ENCODE assay signal across 14 mouse cellular contexts in the genomic region with DNA sequence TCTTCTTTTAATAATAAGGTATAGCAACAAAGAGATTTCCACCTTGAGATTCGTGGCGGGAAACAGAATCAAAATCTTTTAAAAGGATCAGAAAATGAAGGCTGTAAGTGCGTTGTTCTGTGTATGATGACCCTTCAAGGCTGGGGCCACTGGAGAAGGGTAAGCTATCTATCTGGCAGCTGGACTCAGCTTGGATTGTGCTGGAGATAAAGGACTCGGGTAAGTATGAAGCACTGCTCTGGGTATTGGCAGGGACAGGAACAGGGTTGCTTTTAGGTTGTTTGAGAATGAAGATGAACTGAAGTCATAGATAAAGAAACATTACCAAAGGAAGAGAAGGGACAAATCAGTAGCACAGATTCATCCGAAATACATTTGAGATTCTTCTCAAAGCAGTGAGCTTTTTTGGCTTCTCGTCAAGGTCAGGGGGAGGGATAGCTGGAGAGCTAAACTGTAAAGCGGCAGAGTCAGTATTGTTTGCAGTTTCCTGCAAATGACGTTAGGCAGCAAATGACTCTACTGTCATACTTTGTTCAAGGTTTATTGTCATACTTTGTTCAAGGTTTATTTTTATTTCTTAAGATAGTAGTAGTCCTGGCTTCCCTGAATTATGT. TPM values are rescaled to one million over a fixed set of nuclear protein-coding genes. Genes with fewer than 3 reads are reported as not detected.
DNase-seq lines count a peak whose midpoint lies in the region; ATAC-seq and TF ChIP-seq lines count a peak whose summit lies in the region.
"Had no signal": no experiment of that assay in that cellular context is flagged by ENCODE, and none has a peak within 500 bp of the region (broad histone marks: within the 10 kb centered on the region; RNA-seq: fewer than 3 reads in every experiment).

No protein-coding gene starts in this region.

- H3K4me3 ChIP-seq in forebrain, embryonic 13.5 days, result no peak overlapping the region
- H3K4me3 ChIP-seq in forebrain, embryonic 12.5 days (replicated peaks), result no peak overlapping the region
- peak overlapping the region; percentile 2; the same call in 1 of the 2 replicates for H3K4me3 ChIP-seq in layer of hippocampus, adult 2 months
- H3K4me3 ChIP-seq in midbrain, embryonic 13.5 days (replicated peaks), result no peak overlapping the region
- H3K4me3 ChIP-seq: liver, embryonic 15.5 days had no signal

- intact Hi-C loops in left cerebral cortex, postnatal 14 days (cut with DNase I), result no loop called here

- peaks cover 12% of the 10 kb centered on the region for H3K4me1 ChIP-seq in forebrain, embryonic 13.5 days
- H3K4me1 ChIP-seq in forebrain, embryonic 12.5 days, result peaks cover 14% of the 10 kb centered on the region
- peaks cover 14% of the 10 kb centered on the region for H3K4me1 ChIP-seq in midbrain, embryonic 13.5 days (replicated peaks)
- H3K4me1 ChIP-seq: liver, embryonic 15.5 days had no signal

- H3K27ac ChIP-seq in forebrain, embryonic 13.5 days, result no peak overlapping the region
- no peak overlapping the region for H3K27ac ChIP-seq in forebrain, embryonic 12.5 days
- peak overlapping the region; percentile 88 for H3K27ac ChIP-seq in layer of hippocampus, adult 2 months
- 0 out of 2 replicates have a peak overlapping the region, but pooled peaks have one; percentile 14 for H3K27ac ChIP-seq in midbrain, embryonic 13.5 days
- H3K27ac ChIP-seq: liver, embryonic 15.5 days had no signal

- H3K27me3 ChIP-seq in forebrain, embryonic 13.5 days, result no peaks in the 10 kb centered on the region
- H3K27me3 ChIP-seq in forebrain, embryonic 12.5 days, result no peaks in the 10 kb centered on the region
- no peaks in the 10 kb centered on the region for H3K27me3 ChIP-seq in midbrain, embryonic 13.5 days
- H3K27me3 ChIP-seq: liver, embryonic 15.5 days had no signal

- DNase-seq in layer of hippocampus, adult 2 months (ENCODE audit: low spot score in 2 of 2), result no peak
- no peak for DNase-seq in layer of hippocampus, postnatal 36 days
- peak; percentile 62 for DNase-seq in adrenal gland, postnatal 14 days
- DNase-seq in left cerebral cortex, postnatal 14 days (ENCODE audit: low spot score in 2 of 2), result no peak
- DNase-seq: cerebellum, adult 9-10 months; gastrocnemius, postnatal 36 days; kidney, adult 18-20 months; right cerebral cortex, postnatal 4 days; thymus, postnatal 4 days had no signal

- H3K36me3 ChIP-seq in forebrain, embryonic 13.5 days (ENCODE audit: poor library complexity, severe bottlenecking), result no peaks in the 10 kb centered on the region
- no peaks in the 10 kb centered on the region for H3K36me3 ChIP-seq in forebrain, embryonic 12.5 days (replicated peaks)
- no peaks in the 10 kb centered on the region for H3K36me3 ChIP-seq in midbrain, embryonic 13.5 days
- H3K36me3 ChIP-seq: liver, embryonic 15.5 days had no signal

- H3K9me3 ChIP-seq in forebrain, embryonic 13.5 days (replicated peaks), result no peaks in the 10 kb centered on the region
- H3K9me3 ChIP-seq in forebrain, embryonic 12.5 days, result no peaks in the 10 kb centered on the region
- no peaks in the 10 kb centered on the region for H3K9me3 ChIP-seq in midbrain, embryonic 13.5 days
- H3K9me3 ChIP-seq: liver, embryonic 15.5 days had no signal

- no peak for TF ChIP-seq CTCF in layer of hippocampus, adult 2 months (conservative IDR thresholded peaks at IDR 0.05)

- 54% methylated on average over 8 of the region's 8 CpGs for WGBS in forebrain, embryonic 13.5 days
- 67% methylated on average over 8 of the region's 8 CpGs for WGBS in forebrain, embryonic 12.5 days
- 46% methylated on average over 8 of the region's 8 CpGs for WGBS in midbrain, embryonic 13.5 days

- peak; percentile 62; the same call in 1 of the 2 replicates for ATAC-seq in forebrain, embryonic 13.5 days
- no peak for ATAC-seq in forebrain, embryonic 12.5 days (ENCODE audit: low FRiP score)
- ATAC-seq in midbrain, embryonic 13.5 days, result peak; percentile 82
- no peak for ATAC-seq in inflammation-experienced regulatory T-cells, adult 6 months

- no peak overlapping the region; the same call in 1 of the 2 replicates for H3K4me2 ChIP-seq in forebrain, embryonic 13.5 days
- no peak overlapping the region for H3K4me2 ChIP-seq in forebrain, embryonic 12.5 days
- peak overlapping the region; percentile 27 for H3K4me2 ChIP-seq in midbrain, embryonic 13.5 days (replicated peaks)
- H3K4me2 ChIP-seq: liver, embryonic 15.5 days had no signal

- no peak overlapping the region for H3K9ac ChIP-seq in forebrain, embryonic 13.5 days
- no peak overlapping the region for H3K9ac ChIP-seq in forebrain, embryonic 12.5 days
- no peak overlapping the region for H3K9ac ChIP-seq in midbrain, embryonic 13.5 days (replicated peaks)
- H3K9ac ChIP-seq: liver, embryonic 15.5 days had no signal

RNA-seq across cellular contexts. Expression of a gene that starts 30.3 kb away (rescaled TPM):
- 28.9 and 29.5 TPM in 2 replicates for polyA plus RNA-seq in forebrain, embryonic 13.5 days (2015; fragmentation: Nextera tagmentation; extraction: Ambion mirVana)
- 29.7 and 29.8 TPM in 2 replicates for polyA plus RNA-seq in forebrain, embryonic 12.5 days (2016; fragmentation: Nextera tagmentation; extraction: Ambion mirVana)
- 10 to 100 TPM; 24.2 to 26.5 TPM for total RNA-seq in layer of hippocampus, adult 2 months (2021)
- total RNA-seq in layer of hippocampus, postnatal 36 days (2021), result 10 to 100 TPM; 24.5 to 27.7 TPM
- total RNA-seq in adrenal gland, postnatal 14 days (2021), result 15.4 and 18.0 TPM in 2 replicates
- polyA plus RNA-seq in midbrain, embryonic 13.5 days (2015; fragmentation: Nextera tagmentation; extraction: Ambion mirVana), result 26.9 and 28.9 TPM in 2 replicates
- 10 to 100 TPM; 32.8 to 38.7 (median 38.7) TPM for polyA plus RNA-seq in inflammation-experienced regulatory T-cells, adult 6 months (2017; shearing (Covaris generic))
- 10 to 100 TPM; 19.9 to 20.9 TPM for total RNA-seq in left cerebral cortex, postnatal 14 days (2021)

RNA-seq across cellular contexts. Expression of a gene that starts 30.3 kb away (rescaled TPM):
- polyA plus RNA-seq in forebrain, embryonic 13.5 days (2015; fragmentation: Nextera tagmentation; extraction: Ambion mirVana), result 24.5 and 27.0 TPM in 2 replicates
- 25.9 and 32.7 TPM in 2 replicates for polyA plus RNA-seq in forebrain, embryonic 12.5 days (2016; fragmentation: Nextera tagmentation; extraction: Ambion mirVana)
- total RNA-seq in layer of hippocampus, adult 2 months (2021), result 100 to 1,000 TPM; 253 to 265 TPM
- total RNA-seq in layer of hippocampus, postnatal 36 days (2021), result 100 to 1,000 TPM; 237 to 255 TPM
- total RNA-seq in adrenal gland, postnatal 14 days (2021), result 19.7 and 19.9 TPM in 2 replicates
- polyA plus RNA-seq in midbrain, embryonic 13.5 days (2015; fragmentation: Nextera tagmentation; extraction: Ambion mirVana), result 38.2 and 38.4 TPM in 2 replicates
- 1 to 10 TPM in 1 of 3 experiments, under 1 TPM in 2; 0.79 to 1.2 (median 0.80) TPM for polyA plus RNA-seq in inflammation-experienced regulatory T-cells, adult 6 months (2017; shearing (Covaris generic))
- total RNA-seq in left cerebral cortex, postnatal 14 days (2021), result 10 to 100 TPM; 86.1 to 86.3 TPM

Comparison
In these comparisons a context has a peak if more than half of its experiments do, and no peak if none do; other contexts are left out.
1. ATAC-seq: peak in forebrain, embryonic 13.5 days (single experiment) and midbrain, embryonic 13.5 days (single experiment); none in forebrain, embryonic 12.5 days (single experiment) and inflammation-experienced regulatory T-cells, adult 6 months (single experiment).
2. H3K27ac ChIP-seq: peak in layer of hippocampus, adult 2 months (single experiment) and midbrain, embryonic 13.5 days (single experiment); none in forebrain, embryonic 13.5 days (single experiment) and forebrain, embryonic 12.5 days (single experiment).